Mouse (Mus musculus) sigmoid colon, adult 10 weeks (tissue): Measurements from ENCODE around the gene Atp1b3. TPM values are rescaled to one million over a fixed set of nuclear protein-coding genes. Genes with fewer than 3 reads are reported as not detected.

ENCODE experiments used
- polyA plus RNA-seq: library from polyadenylated mRNA; stranded (reverse); fragments of 350-450 nt; fragmentation: Illumina TruSeq; extraction: RNeasy Lipid Tissue Mini Kit (QIAGEN cat#74804); gene quantifications from one replicate; pipeline ENCODE4 v1.2.3, GENCODE M21; 2014; ENCODE audit warnings: low read depth, low replicate concordance

The Atp1b3 gene
- polyA plus RNA-seq, result 170 TPM

GRCm38 (mm10) chr9:96364141-96364838, at the start of gene Atp1b3:
Gene Atp1b3, minus strand, starts transcription at chr9:96364442.

Other genes with a start within 250 kb of the Atp1b3 start
- 26.7 TPM for gene Gk5, start 245.1 kb downstream of the Atp1b3 start, polyA plus RNA-seq
- gene Tfdp2, start 168.2 kb downstream of the Atp1b3 start, polyA plus RNA-seq, result 97.9 TPM
- 139 TPM for gene Rnf7, start 114.2 kb upstream of the Atp1b3 start, polyA plus RNA-seq
- not detected for gene Gm28729, start 160.8 kb upstream of the Atp1b3 start, polyA plus RNA-seq